Comparison of ENCODE assay signal across 8 mouse cellular contexts in the genomic region with DNA sequence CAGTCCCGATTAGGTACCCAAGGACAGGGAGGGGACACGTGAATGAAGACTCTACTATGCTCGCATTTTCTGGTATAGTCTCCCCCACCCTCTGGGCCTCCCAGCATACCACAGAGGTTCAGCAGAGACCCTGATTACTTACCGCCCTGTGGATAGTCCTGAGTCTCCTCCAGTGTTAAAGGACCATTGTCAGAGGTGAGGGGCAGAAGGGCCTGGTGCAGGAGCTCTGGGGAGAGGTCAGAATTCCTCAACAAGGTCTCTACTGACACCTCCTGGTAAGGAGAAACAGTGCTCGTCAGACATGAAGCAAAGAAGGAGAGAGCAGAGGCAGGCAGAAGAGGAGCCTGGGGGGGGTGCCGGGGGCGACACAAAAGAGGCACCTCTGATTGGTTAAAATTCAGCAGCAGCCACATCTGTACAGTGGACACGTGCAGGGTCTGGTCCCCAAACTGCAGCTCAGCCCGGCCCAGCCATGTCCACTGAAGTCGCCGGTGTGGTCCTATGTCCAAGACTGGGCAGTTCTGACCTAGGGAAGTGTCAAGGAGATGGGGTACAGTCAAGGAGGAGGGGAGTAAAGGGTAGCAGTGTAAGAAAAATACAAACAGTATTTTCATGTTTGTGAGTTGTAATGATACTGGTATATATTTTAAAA. TPM values are rescaled to one million over a fixed set of nuclear protein-coding genes. Genes with fewer than 3 reads are reported as not detected.
A peak's percentile ranks its signal among the peaks of the same experiment; 100 is the strongest.
DNase-seq lines count a peak whose midpoint lies in the region; ATAC-seq and TF ChIP-seq lines count a peak whose summit lies in the region.

No protein-coding gene starts in this region.

- H3K27ac ChIP-seq in kidney, adult 2 months (ENCODE audit: insufficient read depth, low read depth, low read length): no peak overlapping the region
- H3K27ac ChIP-seq in kidney, embryonic 14.5 days (ENCODE audit: low read depth, low read length): no peak overlapping the region
- H3K27ac ChIP-seq in ES-E14 (ENCODE audit: insufficient read depth, low read depth, low read length, poor library complexity, severe bottlenecking): no peak overlapping the region
- H3K27ac ChIP-seq in forebrain, embryonic 15.5 days (replicated peaks): no peak overlapping the region
- no peak overlapping the region for H3K27ac ChIP-seq in midbrain, embryonic 10.5 days (replicated peaks)

- TF ChIP-seq CTCF in kidney, adult 2 months (conservative IDR thresholded peaks at IDR 0.05; ENCODE audit: insufficient read depth, insufficient read length, low read depth, low read length): peak; percentile 68

- H3K4me1 ChIP-seq in kidney, adult 2 months (ENCODE audit: control insufficient read depth, insufficient read depth, low read length): no peaks in the 10 kb centered on the region; the same call in 1 of the 2 replicates
- no peaks in the 10 kb centered on the region for H3K4me1 ChIP-seq in kidney, embryonic 14.5 days (ENCODE audit: control insufficient read depth, insufficient read depth, low read length)
- H3K4me1 ChIP-seq in ES-E14 (ENCODE audit: control insufficient read depth in 2 of 2, insufficient read depth in 2 of 2, low read length in 2 of 2, poor library complexity in 1 of 2): 0 out of 4 replicates have a peak, but pooled peaks cover 0 to 2% of the 10 kb centered on the region in 2 experiments
- no peaks in the 10 kb centered on the region for H3K4me1 ChIP-seq in forebrain, embryonic 15.5 days
- H3K4me1 ChIP-seq in midbrain, embryonic 10.5 days: peaks cover under 1% of the 10 kb centered on the region; the same call in 1 of the 2 replicates

- H3K4me3 ChIP-seq in kidney, adult 2 months (ENCODE audit: insufficient read depth, low read depth, low read length): no peak overlapping the region
- H3K4me3 ChIP-seq in kidney, embryonic 14.5 days (ENCODE audit: low read length): no peak overlapping the region
- H3K4me3 ChIP-seq in ES-E14 (ENCODE audit: insufficient read depth in 1 of 2, low read depth in 1 of 2, low read length in 2 of 2, poor library complexity in 1 of 2, severe bottlenecking in 1 of 2): no peak overlapping the region
- H3K4me3 ChIP-seq in forebrain, embryonic 15.5 days: no peak overlapping the region
- no peak overlapping the region for H3K4me3 ChIP-seq in midbrain, embryonic 10.5 days

- no peaks in the 10 kb centered on the region for H3K36me3 ChIP-seq in kidney, adult 2 months (ENCODE audit: control insufficient read depth, insufficient read depth, low read length)
- no peaks in the 10 kb centered on the region for H3K36me3 ChIP-seq in kidney, embryonic 14.5 days (ENCODE audit: control insufficient read depth, insufficient read depth, low read length)
- H3K36me3 ChIP-seq in ES-E14 (ENCODE audit: control insufficient read depth, insufficient read depth, low read length, poor library complexity, severe bottlenecking): 0 out of 2 replicates have a peak, but pooled peaks cover 2% of the 10 kb centered on the region
- H3K36me3 ChIP-seq in forebrain, embryonic 15.5 days: 0 out of 2 replicates have a peak, but pooled peaks cover 4% of the 10 kb centered on the region
- H3K36me3 ChIP-seq in midbrain, embryonic 10.5 days: no peaks in the 10 kb centered on the region

- H3K9me3 ChIP-seq in kidney, embryonic 14.5 days (ENCODE audit: control insufficient read depth, low read length): no peaks in the 10 kb centered on the region
- H3K9me3 ChIP-seq in ES-E14 (ENCODE audit: control insufficient read depth, insufficient read depth, low read depth, low read length): no peaks in the 10 kb centered on the region
- H3K9me3 ChIP-seq in forebrain, embryonic 15.5 days: no peaks in the 10 kb centered on the region
- H3K9me3 ChIP-seq in midbrain, embryonic 10.5 days (replicated peaks): no peaks in the 10 kb centered on the region

- in situ Hi-C loops in ES-E14 (cut with MboI; ENCODE audit: low sequenced_read_pairs in 2 of 2, unreplicated experiment in 2 of 2): no loop called here

- 61% methylated on average over 11 of the region's 11 CpGs for WGBS in kidney, adult 2 months
- 56% methylated on average over 11 of the region's 11 CpGs for WGBS in kidney, embryonic 14.5 days
- 50% methylated on average over 11 of the region's 11 CpGs for WGBS in forebrain, embryonic 15.5 days
- 49% methylated on average over 11 of the region's 11 CpGs for WGBS in midbrain, embryonic 10.5 days

- no peak overlapping the region for H3K9ac ChIP-seq in kidney, embryonic 14.5 days (ENCODE audit: low read depth, low read length)
- H3K9ac ChIP-seq in ES-E14 (ENCODE audit: insufficient read depth, low read depth, low read length, poor library complexity, severe bottlenecking): peak overlapping the region; percentile 51; the same call in 1 of the 2 replicates
- H3K9ac ChIP-seq in forebrain, embryonic 15.5 days (replicated peaks): no peak overlapping the region

- no peak for TF ChIP-seq POLR2A in kidney, adult 2 months (IDR thresholded peaks at IDR 0.05; ENCODE audit: low read depth, low read length)

- peak; percentile 56 for DNase-seq in kidney, adult 2 months
- DNase-seq in ES-E14 (ENCODE audit: low read depth, low spot score): no peak
- peak; percentile 50 for DNase-seq in midbrain, embryonic 10.5 days (ENCODE audit: low spot score)
- no peak for DNase-seq in gastrocnemius, postnatal 4 days (ENCODE audit: low spot score in 2 of 2)
- no peak for DNase-seq in adrenal gland, postnatal 36 days
- DNase-seq in right cerebral cortex, adult 18-20 months: no peak

- H3K27me3 ChIP-seq in kidney, adult 2 months (replicated peaks; ENCODE audit: control insufficient read depth, insufficient read depth, low read length): no peaks in the 10 kb centered on the region
- H3K27me3 ChIP-seq in kidney, embryonic 14.5 days (ENCODE audit: control insufficient read depth, insufficient read depth, low read length): no peaks in the 10 kb centered on the region
- no peaks in the 10 kb centered on the region for H3K27me3 ChIP-seq in forebrain, embryonic 15.5 days
- no peaks in the 10 kb centered on the region for H3K27me3 ChIP-seq in midbrain, embryonic 10.5 days (ENCODE audit: low read depth, poor library complexity, severe bottlenecking)

- no peak overlapping the region for H3K4me2 ChIP-seq in kidney, embryonic 14.5 days (replicated peaks; ENCODE audit: low read depth, low read length)
- no peak overlapping the region for H3K4me2 ChIP-seq in forebrain, embryonic 15.5 days (replicated peaks)

- no peak for ATAC-seq in kidney, embryonic 14.5 days (ENCODE audit: low FRiP score, low TSS enrichment)
- 0 out of 2 replicates have a peak, but pooled peaks have one; percentile 26 for ATAC-seq in forebrain, embryonic 15.5 days (replicated peaks)

TF ChIP-seq in ES-E14, 5 proteins besides CTCF, POLR2A, EP300 and RAD21:
- TF ChIP-seq ZNF384 (IDR thresholded peaks at IDR 0.05; ENCODE audit: low read depth, low read length) (no peak), ZC3H11A (IDR thresholded peaks at IDR 0.05; ENCODE audit: borderline replicate concordance, low read depth, low read length) (peak; percentile 58; the same call in 1 of the 2 replicates), CHD2 (IDR thresholded peaks at IDR 0.05; ENCODE audit: low read depth, low read length) (no peak)

RNA-seq across cellular contexts. Expression of gene Dnph1, which starts 14.7 kb away (rescaled TPM):
- 20.7 and 22.8 TPM in 2 replicates for polyA plus RNA-seq in kidney, adult 2 months (2012; rRNA removed)
- polyA plus RNA-seq in kidney, embryonic 14.5 days (2014; fragmentation: Nextera tagmentation; extraction: Ambion mirVana): 67.9 and 71.2 TPM in 2 replicates
- 44.1 and 48.2 TPM in 2 replicates for total RNA-seq in ES-E14 (2012; rRNA removed)
- 32.1 and 33.3 TPM in 2 replicates for polyA plus RNA-seq in forebrain, embryonic 15.5 days (2015; fragmentation: Nextera tagmentation; extraction: Ambion mirVana)
- polyA plus RNA-seq in midbrain, embryonic 10.5 days (2016; fragmentation: Nextera tagmentation; extraction: Ambion mirVana): 85.2 and 98.4 TPM in 2 replicates
- 1 to 10 TPM; 3.6 to 5.2 TPM for total RNA-seq in gastrocnemius, postnatal 4 days (2021)
- 1 to 10 TPM; 4.2 to 6.9 TPM for total RNA-seq in adrenal gland, postnatal 36 days (2021)

RNA-seq across cellular contexts. Expression of gene Ttbk1, which starts 23.7 kb away (rescaled TPM):
- polyA plus RNA-seq in kidney, adult 2 months (2012; rRNA removed): 1.4 and 1.6 TPM in 2 replicates
- 0.04 and 0.11 TPM in 2 replicates for polyA plus RNA-seq in kidney, embryonic 14.5 days (2014; fragmentation: Nextera tagmentation; extraction: Ambion mirVana)
- 0.98 and 1.2 TPM in 2 replicates for total RNA-seq in ES-E14 (2012; rRNA removed)
- polyA plus RNA-seq in forebrain, embryonic 15.5 days (2015; fragmentation: Nextera tagmentation; extraction: Ambion mirVana): 6.5 and 7.5 TPM in 2 replicates
- 0.81 and 1.8 TPM in 2 replicates for polyA plus RNA-seq in midbrain, embryonic 10.5 days (2016; fragmentation: Nextera tagmentation; extraction: Ambion mirVana)
- 1 to 10 TPM in 1 of 2 experiments, under 1 TPM in 1; 0.60 to 1.2 TPM for total RNA-seq in gastrocnemius, postnatal 4 days (2021)
- 1 to 10 TPM in 1 of 2 experiments, under 1 TPM in 1; 0.63 to 1.1 TPM for total RNA-seq in adrenal gland, postnatal 36 days (2021)

RNA-seq across cellular contexts. Expression of gene Cul9, which starts 35.0 kb away (rescaled TPM):
- 27.0 and 32.4 TPM in 2 replicates for polyA plus RNA-seq in kidney, adult 2 months (2012; rRNA removed)
- polyA plus RNA-seq in kidney, embryonic 14.5 days (2014; fragmentation: Nextera tagmentation; extraction: Ambion mirVana): 3.0 and 4.8 TPM in 2 replicates
- 1.8 and 4.5 TPM in 2 replicates for total RNA-seq in ES-E14 (2012; rRNA removed)
- polyA plus RNA-seq in forebrain, embryonic 15.5 days (2015; fragmentation: Nextera tagmentation; extraction: Ambion mirVana): 16.8 and 17.4 TPM in 2 replicates
- polyA plus RNA-seq in midbrain, embryonic 10.5 days (2016; fragmentation: Nextera tagmentation; extraction: Ambion mirVana): 4.4 and 6.3 TPM in 2 replicates
- 10 to 100 TPM; 13.5 to 15.0 TPM for total RNA-seq in gastrocnemius, postnatal 4 days (2021)
- total RNA-seq in adrenal gland, postnatal 36 days (2021): 10 to 100 TPM; 21.5 to 25.5 TPM

RNA-seq across cellular contexts. Expression of gene Srf, which starts 44.8 kb away (rescaled TPM):
- polyA plus RNA-seq in kidney, adult 2 months (2012; rRNA removed): 67.0 and 86.3 TPM in 2 replicates
- 10.3 and 12.8 TPM in 2 replicates for polyA plus RNA-seq in kidney, embryonic 14.5 days (2014; fragmentation: Nextera tagmentation; extraction: Ambion mirVana)
- total RNA-seq in ES-E14 (2012; rRNA removed): 65.2 and 75.6 TPM in 2 replicates
- 3.3 and 5.4 TPM in 2 replicates for polyA plus RNA-seq in forebrain, embryonic 15.5 days (2015; fragmentation: Nextera tagmentation; extraction: Ambion mirVana)
- polyA plus RNA-seq in midbrain, embryonic 10.5 days (2016; fragmentation: Nextera tagmentation; extraction: Ambion mirVana): 5.0 and 6.5 TPM in 2 replicates
- 10 to 100 TPM; 81.5 to 84.4 TPM for total RNA-seq in gastrocnemius, postnatal 4 days (2021)
- total RNA-seq in adrenal gland, postnatal 36 days (2021): 10 to 100 TPM; 43.1 to 46.5 TPM

Comparison
In these comparisons a context has a peak if more than half of its experiments do, and no peak if none do; other contexts are left out.
1. DNase-seq: peak in kidney, adult 2 months (single experiment) and midbrain, embryonic 10.5 days (single experiment); none in ES-E14 (single experiment), gastrocnemius, postnatal 4 days (0 of 2), adrenal gland, postnatal 36 days (0 of 2) and right cerebral cortex, adult 18-20 months (single experiment).